Mouse (Mus musculus) C2C12 (cell line): ENCODE results near the gene Bag1.

Experiments used
- CTCF ChIP-seq: IDR thresholded peaks from one replicate; pipeline ENCODE4 v1.5.1; 2011; ENCODE audit not compliant: control insufficient read depth, insufficient read depth, insufficient read length
- MAX ChIP-seq: IDR thresholded peaks from one replicate; pipeline ENCODE4 v1.6.1; 2011; ENCODE audit warnings: mild to moderate bottlenecking, control low read depth
- MYOD1 ChIP-seq: IDR thresholded peaks from one replicate; pipeline ENCODE4 v1.6.1; 2011; ENCODE audit warnings: low read depth; ENCODE audit not compliant: control insufficient read depth, insufficient read length

DNA sequence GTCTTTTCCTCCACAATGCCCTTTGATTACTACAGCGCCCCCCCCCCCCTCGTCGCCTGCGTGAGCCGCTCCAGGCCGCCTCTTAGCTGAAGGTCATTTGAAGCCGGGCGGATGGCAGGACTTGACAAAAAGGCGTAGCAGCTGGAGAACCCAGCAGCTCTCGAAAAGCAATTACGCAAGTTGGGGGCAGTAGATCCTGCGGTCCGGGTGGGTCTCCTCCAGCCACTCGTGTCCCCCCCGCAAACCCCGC lies 22.4 kb upstream of the Bag1 start:
- TF ChIP-seq MAX (no peak), CTCF (no peak), MYOD1 (no peak)
